Mouse (Mus musculus) heart, postnatal 4 days (tissue): ENCODE results near the gene Cdh11. TPM values are rescaled to one million over a fixed set of nuclear protein-coding genes. Genes with fewer than 3 reads are reported as not detected.
A peak's percentile ranks its signal among the peaks of the same experiment; 100 is the strongest.

Experiments
- DNase-seq: peaks from one replicate; pipeline ENCODE4 v3.0.0; 2021
- total RNA-seq, 2 experiments: library from RNA; stranded (reverse); gene quantifications; 2 replicates each; pipeline ENCODE4 v1.2.3; 2021

Gene Cdh11
- 10 to 100 TPM; 46.4 to 58.5 TPM for total RNA-seq

DNA sequence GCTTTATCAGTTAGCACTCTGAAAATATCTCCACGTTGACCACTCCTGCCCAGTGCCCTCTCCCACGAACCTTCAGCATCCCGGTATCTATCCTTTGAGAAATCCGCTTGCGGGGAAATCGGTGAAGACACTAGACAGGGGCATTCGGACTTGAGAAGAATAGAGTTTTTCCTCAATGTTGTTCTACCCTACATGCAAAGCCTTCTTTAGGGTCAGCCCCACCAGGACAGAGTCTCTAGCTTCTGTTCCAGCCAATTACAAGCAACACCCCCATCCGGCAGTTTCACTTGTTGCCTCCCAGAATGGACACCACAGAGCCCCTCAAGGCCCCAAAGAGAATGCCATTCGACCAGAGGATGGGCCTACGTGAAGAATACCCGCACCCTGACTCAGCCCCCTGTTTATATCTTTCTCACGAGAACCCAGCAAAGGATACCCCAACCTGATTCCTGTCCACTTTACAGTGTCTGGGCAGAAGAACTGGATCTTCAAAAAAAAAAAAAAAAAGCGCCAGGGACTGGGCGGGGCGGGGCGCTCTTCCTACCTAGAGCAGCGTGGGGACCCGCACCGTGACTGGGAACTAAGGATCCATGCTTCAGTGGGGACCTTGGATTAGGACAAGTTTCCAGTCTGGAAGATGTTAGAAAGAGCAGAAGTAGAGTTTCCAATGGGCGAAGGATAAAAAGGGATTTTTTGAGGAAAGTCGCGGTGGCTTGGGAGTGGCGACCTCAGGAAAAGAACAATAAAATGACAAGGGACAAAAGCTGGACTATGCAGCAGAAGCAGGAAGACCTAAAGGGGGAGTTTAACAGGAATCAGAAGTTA is at the start of gene Cdh11:
Gene Cdh11 (minus strand): TSS at position 51 of the 825 bp plus-strand sequence.
- peak; percentile 13 for DNase-seq

DNA sequence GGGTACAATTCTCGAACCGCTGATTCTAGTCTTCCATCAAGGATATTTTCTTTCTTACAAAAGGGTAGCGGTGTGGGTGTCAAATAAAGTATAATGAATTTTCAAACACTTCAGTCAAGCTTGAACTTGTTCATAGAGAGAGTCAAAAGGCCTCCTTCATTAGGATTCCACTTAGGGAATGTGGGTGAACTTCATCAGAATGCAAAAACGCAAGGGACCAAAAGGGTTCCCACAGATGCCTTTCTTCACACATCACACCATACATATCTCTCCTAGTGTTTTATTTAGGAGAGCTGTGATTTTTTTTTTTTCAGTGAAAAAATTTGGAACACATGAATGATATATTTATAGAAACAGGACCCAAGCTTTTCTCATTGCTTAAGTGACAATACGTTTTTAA is 28.5 kb upstream of the Cdh11 start:
- no peak for DNase-seq

DNA sequence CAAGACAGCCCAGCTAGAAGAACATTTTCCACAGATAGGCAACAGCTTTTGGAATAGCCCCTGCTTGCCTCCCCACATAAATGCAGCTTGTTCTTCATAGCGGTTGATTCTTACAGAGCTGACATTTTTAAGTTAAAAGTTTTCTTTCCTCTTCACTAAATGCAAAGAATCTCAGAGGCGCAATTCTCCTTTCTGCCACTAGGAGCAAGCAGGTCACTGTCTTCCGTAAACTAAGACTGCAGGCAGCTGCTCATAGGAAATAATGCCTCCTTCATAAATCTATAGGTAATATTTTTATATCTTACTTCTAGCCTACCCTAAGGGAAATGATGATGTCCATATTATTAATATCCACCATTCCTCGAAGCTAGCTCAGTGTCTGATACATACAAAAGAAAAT is 4.9 kb upstream of the Cdh11 start:
- DNase-seq = peak; percentile 44

DNA sequence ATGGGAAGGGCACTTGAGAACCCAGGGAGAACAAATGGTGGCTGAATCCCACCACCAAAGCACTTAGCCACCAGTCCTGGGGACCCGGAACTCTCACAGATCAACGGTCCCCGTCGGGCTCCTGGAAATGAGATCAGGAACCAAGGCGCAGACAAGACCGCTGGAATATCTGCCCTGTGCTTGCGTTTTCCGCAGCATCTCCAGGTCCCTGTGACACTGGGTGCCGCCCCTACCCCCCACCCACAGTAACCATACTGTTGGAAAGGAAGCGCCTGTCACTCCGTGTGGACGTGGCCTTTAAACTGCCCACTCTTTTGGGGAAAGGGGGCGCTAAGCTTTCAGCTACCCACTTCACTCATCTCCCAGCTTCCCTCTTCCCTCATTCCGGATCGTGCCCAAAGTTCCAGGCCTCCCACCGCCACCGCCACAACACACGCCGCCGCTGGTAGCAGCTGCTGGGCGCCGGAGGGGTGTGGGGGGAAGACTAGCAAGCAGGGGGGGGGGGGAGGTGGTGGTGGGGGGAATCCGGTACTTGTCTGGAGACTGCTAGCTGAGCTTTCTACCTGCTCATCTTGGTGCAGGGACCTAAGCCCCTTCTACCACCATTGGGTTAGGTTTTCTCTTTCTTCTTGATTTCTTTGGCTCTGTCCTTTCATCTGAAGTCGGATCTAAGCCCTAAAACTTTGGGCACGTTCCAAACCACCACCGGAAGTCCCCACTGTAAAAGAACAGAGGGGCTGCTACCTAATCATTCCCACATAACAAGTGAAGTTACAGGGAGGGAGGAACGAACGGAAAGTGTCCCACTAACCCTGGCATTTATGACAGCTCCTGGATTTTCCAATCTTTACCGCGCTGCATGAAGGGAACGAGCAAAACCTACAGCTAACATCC is 1.3 kb upstream of the Cdh11 start:
- DNase-seq = peak; percentile 26

DNA sequence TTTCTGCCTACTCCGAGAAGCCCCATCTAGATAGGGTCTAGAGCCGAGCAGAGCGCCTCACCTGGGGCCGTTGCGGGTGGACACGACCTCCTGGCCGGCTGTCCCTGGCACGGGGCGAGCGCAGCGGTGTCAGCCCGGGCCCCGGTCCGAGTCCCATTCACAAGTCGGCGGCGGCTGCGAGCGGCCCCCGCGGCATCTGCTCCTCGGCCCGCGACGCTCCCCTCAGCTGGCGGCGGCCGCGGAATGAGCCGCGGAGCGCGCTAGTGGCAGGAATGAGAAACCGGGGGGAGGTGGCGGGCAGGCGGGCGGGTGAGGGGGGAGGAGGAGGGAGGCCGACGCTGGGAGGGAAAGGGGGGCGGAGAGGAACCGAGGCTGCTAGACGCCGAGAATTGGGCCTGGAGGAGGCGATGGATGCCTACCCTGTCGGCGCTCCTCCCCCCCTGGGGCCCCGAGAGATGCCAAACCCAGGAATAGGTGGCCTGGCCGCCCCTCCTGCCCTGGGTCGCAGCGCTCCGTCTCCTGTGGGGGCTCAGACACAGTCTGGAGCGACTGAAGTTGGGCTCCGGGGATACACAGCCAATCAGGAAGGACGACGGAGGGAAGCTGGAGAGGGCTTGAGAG is 497 bp downstream of the Cdh11 start:
- DNase-seq = peak; percentile 76

DNA sequence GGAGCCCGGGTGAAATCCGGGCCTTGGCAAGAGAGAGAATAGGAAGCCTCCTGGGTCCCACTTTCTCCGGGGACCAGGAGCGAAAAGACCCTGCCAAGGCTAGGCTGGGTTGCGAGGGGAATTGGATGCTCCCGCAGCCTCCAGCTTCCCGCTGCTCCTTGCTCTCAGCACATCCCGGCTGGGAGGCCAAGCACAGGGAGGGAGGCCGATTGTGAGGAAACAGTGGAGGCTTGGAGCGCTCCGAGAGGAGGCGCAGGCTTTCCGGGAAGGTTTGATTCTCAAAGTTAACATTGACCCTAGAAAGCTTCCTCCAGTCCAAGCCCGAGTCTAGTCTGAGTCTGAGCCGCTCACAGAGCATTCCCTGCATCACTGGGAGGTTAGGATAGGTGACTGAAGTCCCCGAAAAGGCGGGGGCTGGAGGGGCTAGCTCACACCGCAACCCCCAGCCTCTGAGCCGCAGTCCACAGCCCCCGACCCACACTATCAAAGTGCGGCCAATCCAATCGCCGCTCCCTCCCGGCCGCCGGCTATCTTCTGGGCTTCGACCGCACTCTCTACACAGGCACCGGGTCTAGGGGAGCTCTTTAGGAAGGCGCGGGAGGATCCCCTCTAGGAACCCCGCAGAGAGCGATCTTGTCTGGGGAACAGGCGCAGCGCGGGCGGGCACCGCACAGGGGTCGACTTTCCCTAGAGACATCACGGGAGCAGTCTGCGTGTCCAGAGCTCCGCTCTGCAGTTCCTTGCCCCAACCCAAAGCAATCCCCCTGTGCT is 1.4 kb downstream of the Cdh11 start:
- peak; percentile 48 for DNase-seq

DNA sequence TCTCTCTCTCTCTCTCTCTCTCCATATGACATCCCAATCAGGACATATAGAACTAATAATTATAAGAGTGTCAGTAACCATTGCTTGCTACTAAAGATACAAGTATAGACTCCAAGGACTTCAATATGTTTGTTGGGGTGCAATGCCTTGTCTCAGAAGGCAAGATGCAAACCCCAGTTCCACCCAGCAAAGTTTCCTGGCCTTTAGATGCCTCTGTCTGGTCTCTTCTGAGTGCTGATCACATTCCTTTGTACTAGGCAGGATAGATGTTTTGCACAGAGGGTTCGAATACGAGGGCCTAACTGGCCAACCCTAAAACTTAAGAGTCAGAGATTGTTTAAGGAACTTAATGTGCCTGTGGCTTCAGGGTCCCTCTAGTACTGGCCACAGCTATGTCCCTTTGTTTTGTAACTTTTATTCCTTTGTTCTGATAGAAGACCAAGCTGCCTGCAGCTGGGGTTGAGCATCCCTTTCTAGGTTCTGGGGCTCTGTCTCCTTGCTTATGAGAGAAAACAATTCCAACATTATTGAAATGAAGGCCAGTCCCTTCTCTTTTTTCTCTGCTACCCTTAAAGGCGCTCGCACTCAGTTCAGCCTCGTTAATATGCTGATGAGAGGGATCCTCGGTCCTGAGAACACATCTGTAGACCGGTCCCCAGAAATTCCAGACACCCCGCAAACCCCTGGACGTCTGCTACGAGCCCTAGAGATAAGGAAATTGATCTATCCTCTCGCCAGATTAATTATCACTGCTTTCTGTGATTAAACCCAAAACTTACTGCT is 2.5 kb downstream of the Cdh11 start:
- no peak for DNase-seq

DNA sequence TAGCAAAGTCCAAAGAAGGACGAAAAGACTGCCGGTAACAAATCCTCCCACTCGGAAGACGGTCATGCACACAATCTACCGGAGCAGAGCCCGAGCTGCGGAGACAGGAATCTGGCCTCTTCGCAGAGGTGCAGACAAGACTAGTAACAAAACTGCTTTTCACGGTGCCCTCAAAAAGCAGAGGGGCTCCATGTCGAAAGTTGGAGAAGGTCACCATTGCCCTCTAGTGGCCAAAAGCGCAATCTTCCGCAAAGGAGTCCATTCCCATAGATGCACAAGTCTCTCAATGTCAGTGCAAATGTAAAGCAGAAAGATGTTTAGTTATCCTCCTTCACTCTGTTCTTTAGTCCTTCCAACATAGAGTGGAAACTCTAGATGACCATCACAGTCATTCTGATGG is 4.5 kb downstream of the Cdh11 start:
- DNase-seq = peak; percentile 89

DNA sequence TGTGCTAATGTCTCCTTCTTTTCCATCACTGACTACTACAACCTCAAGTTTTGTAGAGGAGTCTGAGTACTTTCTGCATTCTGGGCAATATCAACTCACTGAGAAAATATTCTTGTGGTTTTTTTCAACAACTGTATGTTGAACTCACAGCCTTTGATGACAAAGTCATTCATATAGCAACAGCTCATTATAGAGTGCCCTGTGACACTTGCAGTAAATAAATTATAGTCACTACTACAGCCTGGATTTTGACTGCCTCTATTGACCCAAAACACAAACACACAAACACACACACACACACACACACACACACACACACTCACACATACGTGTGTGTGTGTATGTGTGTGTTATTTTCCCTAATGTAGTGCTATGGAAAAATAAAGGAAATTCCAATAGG is 10.8 kb downstream of the Cdh11 start:
- DNase-seq = no peak

DNA sequence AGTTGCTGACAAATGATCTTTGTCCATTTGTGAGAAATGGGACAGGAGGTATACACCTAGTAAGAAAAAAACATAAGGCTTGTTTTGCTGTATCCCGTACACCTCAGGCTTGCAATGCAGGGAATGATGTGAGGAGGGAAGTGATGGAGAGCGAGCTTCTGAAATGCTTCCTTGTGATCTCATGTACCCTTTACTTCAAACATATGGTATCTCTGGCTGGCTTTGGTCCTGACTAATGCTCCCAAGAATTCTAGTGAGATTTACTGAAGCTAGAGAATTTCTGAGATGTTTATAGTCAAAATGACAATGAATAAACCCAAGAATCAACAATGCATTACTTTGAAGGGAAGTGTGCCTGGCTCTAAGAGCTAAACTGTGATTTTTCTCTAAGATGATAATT is 14.0 kb downstream of the Cdh11 start:
- DNase-seq = no peak

DNA sequence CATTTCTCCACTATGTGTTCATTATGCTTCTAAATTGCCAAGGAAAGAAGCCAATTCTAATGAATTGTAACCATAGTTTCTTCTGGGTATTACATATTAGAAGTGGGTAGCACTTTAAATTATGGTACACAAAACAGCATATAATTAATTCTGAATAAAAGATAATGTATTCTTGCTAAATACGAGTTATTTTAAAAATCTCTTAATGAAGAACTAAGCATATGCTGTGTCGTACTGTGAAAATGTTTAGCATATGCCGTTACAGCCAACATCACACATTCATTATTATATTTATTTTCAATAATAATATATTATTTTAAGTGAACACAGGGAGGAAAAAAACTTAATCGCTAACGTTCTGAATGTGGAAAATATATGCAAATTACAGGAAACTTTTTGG is 31.6 kb downstream of the Cdh11 start:
- no peak for DNase-seq

DNA sequence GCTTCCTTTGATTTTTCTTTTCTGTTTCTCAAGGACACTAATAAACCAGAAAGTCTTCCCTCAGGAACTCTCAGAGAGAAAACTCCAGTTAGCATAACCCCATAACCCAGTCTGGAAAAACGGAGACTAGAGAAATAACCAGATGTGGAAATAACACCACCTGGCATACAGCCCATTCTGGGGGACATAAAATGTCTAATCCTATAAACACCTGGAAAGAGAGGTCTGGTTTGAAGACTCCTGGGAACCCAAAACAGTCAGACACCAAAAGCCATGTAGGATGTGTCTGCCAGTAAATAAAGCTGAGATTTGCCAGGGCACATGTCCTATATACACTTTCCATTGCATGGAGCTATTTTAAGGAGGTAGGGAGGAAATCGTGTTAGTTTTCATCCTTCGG is 42.5 kb downstream of the Cdh11 start:
- DNase-seq = no peak

DNA sequence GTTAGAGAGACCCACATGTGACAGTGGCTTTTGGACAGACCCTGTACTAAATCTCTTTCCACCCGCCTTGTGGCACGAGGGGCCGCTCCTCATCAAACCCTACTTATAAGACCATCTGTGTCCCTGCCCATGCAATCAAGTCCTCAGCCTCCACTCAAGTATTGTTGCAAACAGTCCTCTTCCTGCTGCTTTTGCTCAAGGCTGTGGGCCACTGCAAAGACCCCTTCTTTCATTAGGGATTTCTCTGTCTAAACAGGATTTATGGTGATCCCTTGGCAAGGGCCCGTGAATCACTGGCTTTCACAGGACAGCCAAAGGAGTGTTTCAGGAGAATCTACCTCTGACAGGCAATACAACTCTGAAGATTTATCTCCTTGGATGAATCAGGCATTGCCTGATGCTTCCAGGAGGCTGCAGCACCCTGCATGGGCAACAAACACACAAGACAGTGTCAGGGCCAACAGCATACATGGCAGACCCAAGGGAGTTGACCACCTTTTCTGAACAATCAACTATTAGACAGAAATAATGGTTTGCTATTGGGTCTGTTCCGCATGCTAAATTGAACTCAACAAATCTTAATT is 43.3 kb downstream of the Cdh11 start:
- DNase-seq = no peak

DNA sequence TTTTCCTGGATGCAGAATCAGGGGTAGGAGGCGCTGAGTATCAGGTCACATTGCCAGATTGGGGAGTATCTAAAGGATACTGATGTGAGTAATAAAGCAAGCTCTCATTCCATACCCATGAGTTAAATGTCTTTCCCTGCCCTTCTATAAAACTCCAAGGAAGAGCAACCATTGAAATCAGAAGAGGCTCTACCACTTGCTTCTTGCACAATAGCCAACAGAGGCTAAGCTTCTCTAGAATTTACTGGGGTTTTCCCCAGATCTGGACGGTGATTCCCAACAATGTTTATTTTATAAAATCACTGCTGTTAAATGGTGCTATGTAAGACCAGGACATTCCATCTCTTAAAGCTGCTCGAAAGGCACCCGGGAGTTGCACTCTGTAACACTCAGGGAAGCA is 44.5 kb downstream of the Cdh11 start:
- DNase-seq = no peak

DNA sequence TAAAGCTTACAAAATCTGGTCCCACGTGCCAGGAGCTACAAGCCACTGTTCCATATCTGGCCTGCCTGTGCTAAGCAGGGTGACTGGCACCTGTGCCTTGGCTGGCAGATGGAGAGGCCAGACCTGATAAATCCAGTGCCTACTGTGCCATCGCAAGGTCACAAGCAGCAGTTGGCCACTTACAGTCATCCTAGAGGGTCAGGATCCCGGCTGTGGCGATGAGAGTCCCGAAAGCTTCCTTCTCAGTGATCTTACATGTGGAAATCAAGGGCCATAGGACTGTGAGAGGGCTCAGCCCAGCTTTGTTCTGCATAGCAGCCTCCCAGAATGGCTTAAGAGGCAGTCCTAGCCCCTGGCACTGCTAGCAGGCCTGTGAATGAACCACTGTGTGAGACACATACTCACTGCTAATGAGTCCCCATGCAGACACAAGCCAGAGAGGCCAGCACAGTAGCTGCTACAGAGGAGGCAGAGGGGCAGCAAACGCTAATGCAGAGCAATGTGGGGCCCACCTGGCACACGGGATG is 46.4 kb downstream of the Cdh11 start:
- DNase-seq = peak; percentile 45

DNA sequence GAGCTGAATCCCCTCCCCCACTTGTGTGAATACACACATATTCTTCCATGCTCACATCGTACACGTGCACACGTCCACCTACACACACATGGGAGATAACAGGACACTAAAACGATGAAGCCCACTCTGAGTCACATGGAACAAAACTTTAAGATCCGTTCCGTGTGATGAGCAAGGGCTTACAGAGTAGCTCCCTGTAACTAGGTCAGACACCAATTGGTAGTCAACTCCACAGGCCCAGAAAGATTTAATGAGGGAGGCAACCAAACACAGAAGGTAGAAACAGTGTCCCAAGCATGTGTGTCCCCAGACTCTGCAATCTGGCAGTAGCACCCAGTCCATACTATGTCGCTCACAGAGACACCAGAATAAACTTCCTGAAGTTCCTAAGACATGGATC is 47.0 kb downstream of the Cdh11 start:
- no peak for DNase-seq

DNA sequence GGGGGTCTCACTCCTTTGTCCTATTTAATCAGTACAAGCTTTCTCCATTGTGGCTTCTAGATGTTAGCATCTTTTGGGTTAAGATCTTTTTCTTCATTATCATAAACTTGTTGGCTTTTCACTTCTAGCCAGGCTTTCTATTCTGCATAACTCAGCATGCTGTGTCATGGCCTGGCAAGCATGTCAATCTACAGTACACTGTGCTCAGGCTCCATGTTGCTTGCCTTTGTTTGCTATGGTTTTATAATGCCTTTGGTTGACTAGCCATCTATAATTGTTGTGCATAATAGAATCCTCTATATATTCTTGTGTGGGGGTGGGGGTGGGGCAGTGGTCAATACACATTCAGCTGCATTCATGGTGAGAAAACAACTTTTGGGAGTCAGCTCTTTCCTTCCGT is 51.0 kb downstream of the Cdh11 start:
- no peak for DNase-seq

DNA sequence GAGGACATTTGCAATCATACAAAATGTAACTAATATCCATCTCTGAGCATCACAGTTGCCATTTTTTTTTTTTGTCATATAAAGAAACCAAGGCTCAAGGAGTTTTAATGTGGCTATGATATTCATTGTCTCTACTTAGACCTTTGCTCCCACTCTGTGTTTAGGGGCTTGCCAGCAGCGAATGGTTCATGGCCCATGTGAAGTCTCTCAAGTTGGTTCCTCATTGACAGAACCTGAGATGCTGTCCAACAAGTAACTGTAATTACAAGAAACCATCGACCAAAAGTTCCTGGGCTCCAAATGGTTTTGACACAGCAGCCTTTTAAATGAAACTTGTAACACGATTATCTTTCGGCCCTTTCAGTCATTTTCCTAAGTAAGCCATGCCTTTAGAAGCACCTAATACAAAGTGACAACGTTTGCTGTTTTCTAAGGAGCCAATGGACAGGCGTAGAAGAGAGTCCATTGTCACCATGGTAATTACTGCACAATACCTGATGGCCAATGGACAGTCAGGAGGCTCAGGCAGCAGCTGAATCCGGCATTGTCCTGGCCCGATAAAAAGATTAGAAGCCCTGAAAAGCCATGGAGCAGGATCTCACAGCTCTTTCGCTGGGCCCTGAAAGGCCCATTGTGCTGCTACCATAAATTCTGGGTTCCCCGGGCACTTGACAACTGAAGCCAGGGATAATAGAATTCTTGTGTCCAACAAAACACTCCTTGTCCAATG is 59.1 kb downstream of the Cdh11 start:
- DNase-seq = no peak

DNA sequence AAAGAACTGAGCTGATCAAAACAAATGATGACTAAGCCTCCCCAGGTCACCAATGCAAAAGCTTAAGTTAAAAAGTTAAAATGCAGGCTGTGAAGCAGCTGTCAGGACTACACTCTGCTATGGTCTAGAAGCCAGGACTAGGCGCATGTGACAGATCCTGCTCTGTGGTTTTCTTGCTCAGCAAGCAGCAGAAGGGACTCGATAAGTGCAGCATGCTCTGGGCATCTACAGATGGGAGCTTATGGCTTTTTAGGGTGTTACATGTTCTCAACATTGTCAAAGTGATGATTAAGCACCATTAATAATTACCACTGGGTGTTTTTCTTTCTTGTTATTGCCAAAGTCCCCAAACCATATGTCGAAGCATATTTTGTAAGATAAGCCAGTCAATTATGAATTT is 59.9 kb downstream of the Cdh11 start:
- no peak for DNase-seq

DNA sequence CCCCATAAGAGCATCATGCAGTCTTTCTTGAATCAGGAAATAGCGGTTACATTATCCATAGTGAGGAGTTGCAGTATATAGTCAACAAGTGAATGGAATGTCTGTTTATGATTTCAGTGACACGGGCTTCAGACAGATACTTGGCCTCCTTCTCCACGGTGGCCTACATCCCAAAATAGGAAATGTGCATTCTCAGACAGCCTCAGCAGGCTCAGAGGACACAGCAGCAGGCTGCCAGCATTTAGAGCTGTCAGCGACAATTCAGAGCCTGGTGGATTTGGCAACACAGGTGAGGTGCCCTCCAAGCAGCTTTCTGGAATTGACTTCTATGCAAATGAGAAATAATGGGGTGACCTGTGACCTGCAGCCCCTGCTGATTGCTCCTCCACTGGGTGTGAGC is 69.5 kb downstream of the Cdh11 start:
- peak; percentile 41 for DNase-seq
